Mouse (Mus musculus) midbrain, embryonic 16.5 days (tissue): ENCODE measurements around the gene Grap2. TPM values are rescaled to one million over a fixed set of nuclear protein-coding genes. Genes with fewer than 3 reads are reported as not detected.

Experiments
- ATAC-seq: fragments of 200-750 bp; cut with Nextera tagmentation; 2 replicates; pipeline ENCODE4 v1.8.0; 2017; ENCODE audit warnings: moderate TSS enrichment
- H3K27ac ChIP-seq: fragments of 300-500 bp; sonication (generic); 2 replicates; pipeline ENCODE4 v1.5.1; 2014; ENCODE audit warnings: mild to moderate bottlenecking, low read length, mixed read lengths
- H3K27me3 ChIP-seq: fragments of 300-500 bp; sonication (generic); 2 replicates; pipeline ENCODE4 v1.6.1; 2014; ENCODE audit warnings: low read depth, low read length, mixed read lengths; ENCODE audit not compliant: control insufficient read depth, insufficient read depth
- H3K36me3 ChIP-seq: fragments of 300-500 bp; sonication (generic); 2 replicates; pipeline ENCODE4 v1.6.1; 2014; ENCODE audit warnings: mild to moderate bottlenecking, low read length, moderate library complexity, mixed read lengths; ENCODE audit not compliant: control insufficient read depth, insufficient read depth
- H3K4me1 ChIP-seq: fragments of 300-500 bp; sonication (generic); 2 replicates; pipeline ENCODE4 v1.6.1; 2014; ENCODE audit warnings: mild to moderate bottlenecking, low read length, mixed read lengths; ENCODE audit not compliant: control insufficient read depth, insufficient read depth
- H3K4me2 ChIP-seq: fragments of 300-500 bp; sonication (generic); 2 replicates; pipeline ENCODE4 v1.6.1; 2014; ENCODE audit warnings: mild to moderate bottlenecking, low read length, mixed read lengths
- H3K4me3 ChIP-seq: fragments of 300-500 bp; sonication (generic); 2 replicates; pipeline ENCODE4 v1.5.1; 2014; ENCODE audit warnings: low read depth, mild to moderate bottlenecking, low read length, moderate library complexity, mixed read lengths
- H3K9ac ChIP-seq: fragments of 300-500 bp; sonication (generic); 2 replicates; pipeline ENCODE4 v1.6.1; 2014; ENCODE audit warnings: low read depth, low read length, mixed read lengths
- H3K9me3 ChIP-seq: fragments of 300-500 bp; sonication (generic); replicated peaks from 2 replicates; pipeline ENCODE4 v1.6.1; 2014; ENCODE audit warnings: mild to moderate bottlenecking, low read length, mixed read lengths; ENCODE audit not compliant: control insufficient read depth, poor library complexity, severe bottlenecking
- WGBS: fragments of 180-500 bp; shearing (Covaris S2); extraction: QIAGEN DNeasy Blood & Tissue Kit; methylation state at CpG from one replicate; pipeline ENCODE4 v1.1.7; 2014; 5-methylcytosine and 5-hydroxymethylcytosine counted together
- polyA plus RNA-seq: library from polyadenylated mRNA; unstranded; fragments of >200 nt; fragmentation: Nextera tagmentation; extraction: Ambion mirVana; gene quantifications from 2 replicates; pipeline ENCODE4 v1.2.1, GENCODE M21; 2015

Gene Grap2
- polyA plus RNA-seq, 1 experiment from 2014 or later: 0.23 TPM

DNA sequence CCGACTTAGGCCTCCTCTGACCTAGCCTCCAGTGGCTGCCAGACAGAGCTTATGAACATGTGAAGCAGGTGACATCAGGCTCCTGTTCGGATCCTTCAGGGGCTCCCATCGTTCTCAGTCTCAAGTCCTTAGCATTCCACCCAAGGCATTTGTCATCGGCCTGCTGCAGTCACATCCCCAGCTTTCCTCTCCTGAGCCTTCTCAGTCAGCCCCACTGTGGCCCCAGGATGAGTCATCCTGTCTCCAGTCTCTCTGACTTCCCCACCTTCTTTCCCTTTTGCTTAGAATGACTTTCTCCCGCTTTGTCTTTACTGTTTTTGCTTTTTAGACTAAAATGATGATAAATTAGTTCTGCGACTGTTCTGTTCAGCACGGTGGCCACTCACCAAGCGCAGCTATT, 81.5 kb downstream of the Grap2 start:
- no peak overlapping the region for H3K4me2 ChIP-seq
- H3K4me3 ChIP-seq: no peak overlapping the region
- H3K9me3 ChIP-seq: no peaks in the 10 kb centered on the region
- H3K27me3 ChIP-seq: no peaks in the 10 kb centered on the region
- H3K36me3 ChIP-seq: no peaks in the 10 kb centered on the region
- H3K4me1 ChIP-seq: peaks cover 4% of the 10 kb centered on the region
- WGBS: 83% methylated on average over 8 of the region's 8 CpGs
- no peak for ATAC-seq
- no peak overlapping the region for H3K9ac ChIP-seq
- H3K27ac ChIP-seq: no peak overlapping the region

DNA sequence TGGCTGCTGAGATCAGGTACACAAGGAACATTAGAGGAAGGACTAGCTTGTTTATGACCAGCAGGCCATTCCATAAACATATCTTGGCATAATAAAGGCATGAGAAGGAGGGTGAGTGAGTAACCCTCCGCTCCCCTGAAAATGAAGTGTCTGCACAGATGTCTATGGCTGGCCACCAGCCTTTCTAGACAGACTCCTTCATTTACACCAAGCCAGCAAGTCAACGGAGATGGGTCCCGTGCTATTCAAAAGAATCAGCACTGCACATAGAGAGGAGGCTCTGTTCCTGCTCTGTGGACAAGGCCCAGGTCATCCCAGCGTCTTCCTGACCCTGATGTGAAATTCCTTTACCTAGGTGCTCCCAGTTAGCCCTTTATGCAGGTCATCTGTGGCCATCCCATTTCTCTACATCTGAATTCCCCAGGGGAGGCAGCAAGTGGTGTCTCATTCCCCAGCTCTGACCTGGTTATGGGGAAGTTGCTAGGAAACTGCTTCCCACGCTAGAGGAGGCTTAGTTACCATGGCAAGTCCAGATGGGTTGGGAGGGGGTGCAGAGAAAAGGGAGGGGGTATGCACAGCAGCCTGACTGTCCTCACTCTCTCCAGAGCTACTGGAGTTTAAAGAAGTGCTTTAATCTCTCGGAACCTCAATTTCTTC, 86.5 kb downstream of the Grap2 start:
- no peaks in the 10 kb centered on the region for H3K9me3 ChIP-seq

DNA sequence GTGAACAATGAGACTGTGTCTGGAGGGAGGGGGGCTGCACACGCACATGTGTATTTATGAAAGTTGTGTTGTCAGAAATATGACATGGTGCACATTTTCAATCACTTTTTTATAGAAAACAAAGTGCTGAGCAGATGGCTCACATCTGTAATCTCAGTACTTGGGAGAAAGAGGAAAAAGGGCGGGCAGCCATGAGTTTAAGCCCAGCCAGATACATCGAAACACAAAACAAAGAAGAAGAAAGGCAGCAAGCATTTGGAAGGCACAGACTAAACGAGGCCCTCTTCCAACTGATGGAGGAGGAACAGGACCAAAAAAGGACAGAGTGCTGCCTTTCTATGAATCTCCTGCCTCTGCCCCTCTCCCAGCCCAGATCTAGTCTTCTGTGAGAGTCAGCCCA, 88.6 kb downstream of the Grap2 start:
- Histone ChIP-seq H3K9me3 (no peaks in the 10 kb centered on the region), H3K9ac (no peak overlapping the region), H3K4me1 (peaks cover 11% of the 10 kb centered on the region), H3K27me3 (no peaks in the 10 kb centered on the region), H3K36me3 (no peaks in the 10 kb centered on the region), H3K4me3 (no peak overlapping the region), H3K4me2 (no peak overlapping the region), H3K27ac (no peak overlapping the region)
- ATAC-seq: no peak
- WGBS: 77% methylated on average over 4 of the region's 4 CpGs

More for the DNA sequence above, 86.5 kb downstream of the Grap2 start:
- H3K4me1 ChIP-seq: peaks cover 11% of the 10 kb centered on the region
- H3K27ac ChIP-seq: peak overlapping the region; percentile 52; the same call in 1 of the 2 replicates
- 45% methylated on average over 6 of the region's 6 CpGs for WGBS
- no peak overlapping the region for H3K4me2 ChIP-seq
- peak; percentile 58; the same call in 1 of the 2 replicates for ATAC-seq
- no peaks in the 10 kb centered on the region for H3K27me3 ChIP-seq
- no peak overlapping the region for H3K4me3 ChIP-seq
- H3K36me3 ChIP-seq: no peaks in the 10 kb centered on the region
- no peak overlapping the region for H3K9ac ChIP-seq

DNA sequence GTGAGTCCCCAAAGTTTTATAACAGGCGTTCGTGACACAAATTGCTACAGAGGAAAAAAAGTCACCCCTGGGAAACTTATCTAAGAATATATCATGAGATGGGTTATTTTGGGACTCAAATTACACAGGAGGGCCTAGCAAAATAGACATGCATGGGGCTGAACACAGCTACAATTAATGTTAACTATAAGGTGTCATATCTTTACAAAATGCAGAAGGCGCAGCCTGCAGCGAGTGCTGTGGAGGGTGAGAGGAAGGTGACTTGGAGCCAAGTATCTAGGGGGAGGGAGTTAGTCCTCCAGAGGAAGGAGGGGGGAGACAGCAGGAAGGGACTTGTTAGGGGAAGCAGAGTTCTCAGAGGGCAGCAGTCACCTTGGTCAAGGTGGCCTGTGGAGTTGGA, 92.0 kb downstream of the Grap2 start:
- WGBS: 85% methylated on average over 4 of the region's 4 CpGs
- H3K4me3 ChIP-seq: no peak overlapping the region
- no peaks in the 10 kb centered on the region for H3K27me3 ChIP-seq
- H3K36me3 ChIP-seq: no peaks in the 10 kb centered on the region
- H3K9ac ChIP-seq: no peak overlapping the region
- no peak overlapping the region for H3K27ac ChIP-seq
- no peaks in the 10 kb centered on the region for H3K9me3 ChIP-seq
- ATAC-seq: no peak
- H3K4me2 ChIP-seq: no peak overlapping the region
- H3K4me1 ChIP-seq: peaks cover 1% of the 10 kb centered on the region; the same call in 1 of the 2 replicates

DNA sequence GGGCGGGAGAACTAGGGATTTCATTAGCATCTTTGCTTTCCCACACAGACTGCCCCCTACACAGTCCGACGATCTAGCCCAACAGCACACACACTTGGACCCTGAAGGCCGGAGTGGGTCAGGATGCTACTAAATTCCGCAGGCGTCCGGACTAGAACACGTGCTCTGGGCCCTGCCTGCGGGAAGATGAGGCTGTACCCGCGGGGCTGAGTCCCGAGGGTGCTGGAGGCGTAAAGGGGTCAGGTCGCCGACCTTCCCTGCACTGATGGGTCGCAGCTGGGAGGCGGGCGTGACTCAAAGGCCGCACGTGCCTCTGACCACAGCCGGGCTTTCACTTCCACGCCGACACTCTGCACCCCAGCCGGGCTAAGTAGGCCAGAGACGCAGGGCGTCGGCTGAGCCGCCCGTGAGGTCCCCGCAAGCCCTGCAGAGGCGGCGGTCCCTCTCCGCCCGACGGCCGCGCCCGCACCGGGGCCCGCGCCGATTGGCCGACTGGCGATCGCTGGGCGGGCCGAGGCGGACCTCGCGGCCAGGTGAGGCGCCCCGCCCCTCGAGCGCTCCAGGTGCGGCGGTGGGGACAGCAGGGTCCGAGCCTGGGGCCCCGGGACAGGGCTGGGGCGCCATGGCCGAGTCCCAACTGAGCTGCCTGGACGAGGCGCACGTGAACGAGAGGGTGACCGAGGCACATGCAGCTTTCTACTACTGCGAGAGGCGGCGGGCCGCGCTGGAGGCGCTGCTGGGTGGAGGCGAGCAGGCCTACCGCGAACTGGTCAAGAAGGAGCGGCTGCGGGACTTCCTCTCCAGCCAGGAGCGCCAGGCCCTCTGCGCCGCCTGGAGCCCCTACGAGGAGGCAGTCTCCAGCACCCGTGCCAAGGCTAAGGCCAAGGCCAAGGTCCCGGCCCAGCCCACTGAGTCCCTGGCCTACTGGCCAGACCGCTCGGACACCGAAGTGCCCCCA, 99.2 kb downstream of the Grap2 start, which contains the start of gene Fam83f:
TSS of gene Fam83f (plus strand) at position 553 of the 958 bp plus-strand sequence.
- H3K4me2 ChIP-seq: peak within 1 kb of the TSS; percentile 69
- peaks cover 10% of the 10 kb centered on the region for H3K4me1 ChIP-seq
- peak within 1 kb of the TSS; percentile 63 for H3K9ac ChIP-seq
- peak within 1 kb of the TSS; percentile 36 for H3K4me3 ChIP-seq
- ATAC-seq: peak; percentile 60; the same call in 1 of the 2 replicates
- WGBS: 6% methylated on average over 79 of the region's 85 CpGs
- no peaks in the 10 kb centered on the region for H3K9me3 ChIP-seq
- no peaks in the 10 kb centered on the region for H3K36me3 ChIP-seq
- peak within 1 kb of the TSS; percentile 30; the same call in 1 of the 2 replicates for H3K27ac ChIP-seq
- H3K27me3 ChIP-seq: peaks cover 14% of the 10 kb centered on the region

DNA sequence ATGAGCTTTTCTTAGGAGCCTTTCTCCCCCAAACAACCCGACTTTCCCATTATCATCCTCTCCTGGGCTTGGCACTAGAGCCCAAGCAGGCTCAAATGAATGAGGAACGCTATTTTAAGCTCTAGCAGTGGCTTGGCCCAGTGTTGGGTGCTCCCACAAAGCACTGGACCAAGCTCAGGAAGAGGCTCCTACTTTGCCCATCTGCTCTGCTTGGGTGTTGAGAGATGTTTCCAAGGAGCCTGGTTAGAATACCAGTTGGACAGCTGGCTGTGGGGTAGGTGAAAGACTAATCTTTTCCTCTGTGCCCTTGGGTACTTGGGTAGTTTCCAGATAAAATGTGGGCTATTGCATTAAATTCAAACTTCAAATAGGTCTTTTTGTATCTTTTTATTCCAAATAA, 100.4 kb downstream of the Grap2 start:
- no peak for ATAC-seq
- H3K4me3 ChIP-seq: no peak overlapping the region
- whole genome bisulfite sequencing: 62% methylated on average over 2 of the region's 2 CpGs
- H3K27ac ChIP-seq: no peak overlapping the region
- no peaks in the 10 kb centered on the region for H3K36me3 ChIP-seq
- H3K4me1 ChIP-seq: peaks cover 10% of the 10 kb centered on the region
- H3K9ac ChIP-seq: no peak overlapping the region
- H3K9me3 ChIP-seq: no peaks in the 10 kb centered on the region
- H3K4me2 ChIP-seq: no peak overlapping the region
- peaks cover 14% of the 10 kb centered on the region for H3K27me3 ChIP-seq

DNA sequence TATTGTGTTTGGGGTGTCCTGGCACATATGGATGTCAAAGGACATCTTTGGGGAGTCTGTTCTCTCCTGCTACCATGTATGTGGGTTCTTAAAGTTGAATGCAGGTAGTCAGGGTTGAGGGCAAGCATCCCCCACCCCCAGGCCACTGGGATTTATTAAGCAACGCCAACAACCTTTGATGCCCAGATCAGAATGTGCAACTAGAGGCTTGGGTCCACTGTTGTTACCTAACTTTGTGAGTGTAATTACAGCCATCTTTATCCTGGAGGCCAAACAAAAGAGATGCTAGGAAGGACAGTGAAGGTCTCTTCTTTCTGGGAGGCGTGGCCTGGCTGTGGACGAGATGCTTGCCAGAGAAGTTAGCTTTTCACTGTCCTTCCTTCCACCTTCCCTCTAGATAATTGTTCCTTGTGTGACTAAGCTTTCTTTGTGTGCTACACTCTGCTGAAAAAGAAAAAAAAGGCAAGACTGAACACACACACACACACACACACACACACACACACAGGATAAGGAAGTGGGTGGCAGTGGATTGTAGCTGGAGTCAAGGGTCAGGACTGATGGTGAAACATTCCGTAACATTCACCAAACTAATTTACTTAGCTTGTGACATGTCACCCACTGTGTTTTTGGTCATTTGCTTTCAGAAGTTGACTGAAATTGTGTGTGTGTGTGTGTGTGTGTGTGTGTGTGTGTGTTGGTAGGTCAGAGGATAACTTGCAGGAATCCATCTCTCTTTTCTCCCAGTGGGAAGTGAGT, 101.1 kb downstream of the Grap2 start:
- Histone ChIP-seq H3K27me3 (peaks cover 14% of the 10 kb centered on the region), H3K36me3 (no peaks in the 10 kb centered on the region), H3K9ac (no peak overlapping the region), H3K4me1 (peaks cover 13% of the 10 kb centered on the region), H3K27ac (no peak overlapping the region), H3K9me3 (no peaks in the 10 kb centered on the region), H3K4me2 (no peak overlapping the region), H3K4me3 (no peak overlapping the region)
- ATAC-seq: no peak
- WGBS: 69% methylated on average over 4 of the region's 4 CpGs

DNA sequence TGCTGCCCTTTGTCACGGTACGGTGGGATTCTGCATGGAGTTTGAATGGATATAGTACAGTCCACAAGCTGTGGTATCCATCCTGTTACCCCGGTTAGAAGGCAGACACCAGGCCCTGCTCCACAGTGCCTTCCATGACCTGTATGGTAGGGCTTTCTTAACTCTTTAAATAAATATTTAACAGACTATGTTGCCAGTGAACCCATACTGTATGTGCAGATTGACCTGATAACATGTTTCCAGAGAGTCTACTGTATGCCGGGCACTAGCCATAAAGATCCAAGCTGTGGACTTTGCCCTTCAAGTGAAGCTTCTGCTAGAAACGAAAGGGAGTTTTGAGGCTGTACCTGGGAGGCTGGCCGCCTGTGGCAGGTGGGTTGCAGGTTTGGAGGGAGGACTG, 102.3 kb downstream of the Grap2 start:
- H3K9ac ChIP-seq: no peak overlapping the region
- no peaks in the 10 kb centered on the region for H3K9me3 ChIP-seq
- peaks cover 16% of the 10 kb centered on the region for H3K4me1 ChIP-seq
- H3K4me2 ChIP-seq: no peak overlapping the region
- H3K4me3 ChIP-seq: no peak overlapping the region
- 83% methylated on average over 6 of the region's 6 CpGs for WGBS
- H3K27me3 ChIP-seq: peaks cover 14% of the 10 kb centered on the region
- no peaks in the 10 kb centered on the region for H3K36me3 ChIP-seq
- H3K27ac ChIP-seq: no peak overlapping the region
- ATAC-seq: no peak
